Mouse (Mus musculus) CH12.LX (cell line): ENCODE data around the gene Lrp10. TPM values are rescaled to one million over a fixed set of nuclear protein-coding genes. Genes with fewer than 3 reads are reported as not detected.

Experiments used
- DNase-seq: peaks from one replicate; pipeline ENCODE4 v3.0.0-alpha.2; 2013; ENCODE audit errors: extremely low read depth
- H3K27ac ChIP-seq: 2 replicates; pipeline ENCODE4 v1.5.1; 2012; ENCODE audit warnings: low read depth, mild to moderate bottlenecking, control low read depth, moderate library complexity; ENCODE audit not compliant: insufficient read depth
- H3K27me3 ChIP-seq: replicated peaks from 2 replicates; pipeline ENCODE3; 2012; ENCODE audit warnings: inconsistent platforms
- H3K36me3 ChIP-seq, 2 experiments: replicated peaks in 1 of 2; 2 replicates each; pipeline versions ENCODE3 to v1.6.1; 2012; ENCODE audit warnings: inconsistent platforms in 1 of 2, low read length in 1 of 2, mild to moderate bottlenecking in 1 of 2, mixed read lengths in 1 of 2, moderate library complexity in 1 of 2; ENCODE audit not compliant: control insufficient read depth in 1 of 2, insufficient read depth in 1 of 2
- H3K4me1 ChIP-seq, 2 experiments: 2 replicates each; pipeline ENCODE4 v1.6.1; 2012; ENCODE audit warnings: inconsistent platforms in 1 of 2, moderate library complexity in 1 of 2; ENCODE audit not compliant: insufficient read depth in 2 of 2, control insufficient read depth in 1 of 2
- H3K4me2 ChIP-seq: 2 replicates; pipeline ENCODE4 v1.6.1; 2012; ENCODE audit warnings: low read depth, mild to moderate bottlenecking, control low read depth; ENCODE audit not compliant: poor library complexity, insufficient read depth, severe bottlenecking
- H3K4me3 ChIP-seq, 3 experiments: fragments of 150-350 bp in 1 of 3; sonication (generic) in 1 of 3; replicated peaks in 1 of 3; 2 replicates each; pipeline versions ENCODE3 to v1.5.1; 2011 to 2012; ENCODE audit warnings: low read depth in 2 of 3, low read length in 2 of 3, mild to moderate bottlenecking in 2 of 3, moderate library complexity in 2 of 3, control low read depth in 1 of 3, improper control_type of control experiment in 1 of 3, inconsistent platforms in 1 of 3, mixed read lengths in 1 of 3; ENCODE audit not compliant: poor library complexity in 1 of 3
- H3K79me2 ChIP-seq: replicated peaks from 2 replicates; pipeline ENCODE4 v1.6.1; 2012; ENCODE audit warnings: mild to moderate bottlenecking, moderate library complexity; ENCODE audit not compliant: control insufficient read depth, poor library complexity, insufficient read depth, severe bottlenecking; ENCODE audit errors: extremely low read depth
- H3K9ac ChIP-seq: 2 replicates; pipeline ENCODE4 v1.6.1; 2012; ENCODE audit warnings: low read depth, mild to moderate bottlenecking, control low read depth, moderate library complexity; ENCODE audit not compliant: insufficient read depth
- H3K9me3 ChIP-seq: replicated peaks from 2 replicates; pipeline ENCODE3; 2012; ENCODE audit warnings: low read length, inconsistent platforms, mixed read lengths
- CHD1 ChIP-seq: IDR thresholded peaks from 2 replicates; pipeline ENCODE4 v1.6.1; 2012; ENCODE audit warnings: low read depth, low read length, improper control_type of control experiment, inconsistent platforms
- ETS1 ChIP-seq: conservative IDR thresholded peaks from 2 replicates; pipeline ENCODE4 v1.6.1; 2012; ENCODE audit warnings: low read depth, mild to moderate bottlenecking, inconsistent platforms, low read length, improper control_type of control experiment, moderate library complexity
- GABPA ChIP-seq: IDR thresholded peaks from 2 replicates; pipeline ENCODE4 v1.6.1; 2012; ENCODE audit warnings: low read depth, low read length, improper control_type of control experiment, inconsistent platforms; ENCODE audit not compliant: insufficient replicate concordance
- IRF4 ChIP-seq: IDR thresholded peaks from 2 replicates; pipeline ENCODE4 v1.6.1; 2014; ENCODE audit warnings: low read depth, mild to moderate bottlenecking, inconsistent platforms, low read length, improper control_type of control experiment
- JUND ChIP-seq: conservative IDR thresholded peaks from 2 replicates; pipeline ENCODE4 v1.6.1; 2011; ENCODE audit warnings: low read depth, low read length, improper control_type of control experiment
- MAX ChIP-seq: IDR thresholded peaks from 2 replicates; pipeline ENCODE4 v1.6.1; 2011; ENCODE audit warnings: low read length, improper control_type of control experiment
- MAZ ChIP-seq: IDR thresholded peaks from 2 replicates; pipeline ENCODE4 v1.6.1; 2012; ENCODE audit warnings: low read depth, mild to moderate bottlenecking, inconsistent platforms, low read length, improper control_type of control experiment, moderate library complexity
- PAX5 ChIP-seq: IDR thresholded peaks from 2 replicates; pipeline ENCODE4 v1.6.1; 2012; ENCODE audit warnings: low read length, inconsistent platforms, mixed read lengths
- POLR2AphosphoS2 ChIP-seq: IDR thresholded peaks from 2 replicates; pipeline ENCODE4 v1.6.1; 2011; ENCODE audit warnings: low read depth, low read length, improper control_type of control experiment
- SIN3A ChIP-seq: IDR thresholded peaks from 2 replicates; pipeline ENCODE4 v1.6.1; 2012; ENCODE audit warnings: low read length, improper control_type of control experiment, inconsistent platforms
- SMC3 ChIP-seq: IDR thresholded peaks from 2 replicates; pipeline ENCODE4 v1.6.1; 2011; ENCODE audit warnings: low read depth, low read length, improper control_type of control experiment
- USF1 ChIP-seq: IDR thresholded peaks from 2 replicates; pipeline ENCODE4 v1.6.1; 2014; ENCODE audit warnings: low read depth, mild to moderate bottlenecking, inconsistent platforms, low read length, improper control_type of control experiment
- ZNF384 ChIP-seq: IDR thresholded peaks from 2 replicates; pipeline ENCODE4 v1.6.1; 2012; ENCODE audit warnings: low read depth, low read length, improper control_type of control experiment, inconsistent platforms
- dilution Hi-C: fragments of 300-500 bp; cut with MboI; formaldehyde crosslinking; loops from 2 replicates; pipeline ENCODE4 v1.14.3; 2020; ENCODE audit warnings: low sequenced_read_pairs; ENCODE audit not compliant: extremely low pct_unique_long_range_greater_than_20kb, extremely low pct_ligation_motif_present
- in situ Hi-C: fragments of 300-500 bp; cut with MboI; formaldehyde crosslinking; loops from 3 replicates; pipeline ENCODE4 v1.14.3; 2019; ENCODE audit warnings: low sequenced_read_pairs, low pct_ligation_motif_present, low pct_unique_long_range_greater_than_20kb, mixed read lengths
- polyA plus RNA-seq: library from polyadenylated mRNA; unstranded; fragments of >175 nt; gene quantifications from 2 replicates; pipeline ENCODE4 v1.2.1, GENCODE M21; 2012; ENCODE audit warnings: low read depth; ENCODE audit not compliant: insufficient read length
- total RNA-seq, 2 experiments: library from RNA; depleted of rRNA; stranded (reverse); fragments of 300-350 nt in 1 of 2; fragments of >200 nt in 1 of 2; gene quantifications; 2 replicates each; pipeline ENCODE4 v1.2.3; 2012 to 2014

The Lrp10 gene
- total and polyA plus RNA-seq, 3 experiments: 28.7 to 79.8 (median 60.0) TPM

- no peak overlapping the region for H3K9ac ChIP-seq
- no peaks in the 10 kb centered on the region for H3K27me3 ChIP-seq
- no peak for DNase-seq
- no peak overlapping the region for H3K4me3 ChIP-seq
- in situ Hi-C loops: no loop called here
- no peak overlapping the region for H3K27ac ChIP-seq
- no peak overlapping the region for H3K4me2 ChIP-seq
- no peaks in the 10 kb centered on the region for H3K79me2 ChIP-seq
- dilution Hi-C loops: no loop called here
- TF ChIP-seq ETS1 (no peak), ZNF384 (no peak), USF1 (no peak), SIN3A (no peak), POLR2AphosphoS2 (no peak), GABPA (no peak), IRF4 (no peak), SMC3 (no peak)
- TF ChIP-seq, all 38 proteins: peak for 0
- Histone ChIP-seq H3K9me3 (no peaks in the 10 kb centered on the region), H3K4me1 (peaks cover 3 to 17% of the 10 kb centered on the region in 2 experiments; a peak in 3 of 4 replicates), H3K36me3 (peaks cover 30 to 46% of the 10 kb centered on the region in 2 experiments)
Measured at GRCm38 (mm10) chr14:54472671-54473070, 8.7 kb downstream of the Lrp10 start.

DNA sequence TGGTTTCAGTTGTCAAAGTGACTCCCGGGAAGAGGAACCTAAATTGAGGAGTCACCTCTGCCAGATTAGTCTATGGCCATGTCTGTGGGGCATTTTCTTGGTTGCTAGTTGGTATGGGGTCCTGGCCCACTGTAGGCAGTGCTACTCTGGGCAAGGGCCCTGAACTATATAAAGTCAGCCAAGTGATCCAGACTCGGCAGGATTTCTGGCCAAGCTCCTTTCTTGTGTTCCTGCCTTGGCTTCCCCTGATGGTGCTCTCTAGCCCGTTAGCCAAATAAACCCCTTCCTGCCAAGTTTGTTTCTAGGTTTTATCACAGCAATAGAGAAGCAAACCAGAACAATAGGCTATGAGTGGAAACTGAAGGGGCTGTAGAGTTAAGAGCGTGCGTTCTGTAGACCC is 10.8 kb downstream of the Lrp10 start:
- H3K27me3 ChIP-seq: no peaks in the 10 kb centered on the region
- DNase-seq: no peak
- peaks cover 9 to 22% of the 10 kb centered on the region in 2 experiments; a peak in 3 of 4 replicates for H3K4me1 ChIP-seq
- dilution Hi-C loops (no loop called here), in situ Hi-C loops (no loop called here)
- no peak for TF ChIP-seq JUND
- no peak for TF ChIP-seq CHD1
- TF ChIP-seq MAZ: no peak
- no peak for TF ChIP-seq MAX
- TF ChIP-seq PAX5: no peak
- H3K27ac ChIP-seq: no peak overlapping the region
- H3K4me3 ChIP-seq: no peak overlapping the region
- peaks cover 9 to 26% of the 10 kb centered on the region in 2 experiments for H3K36me3 ChIP-seq
- H3K9ac ChIP-seq: no peak overlapping the region
- H3K9me3 ChIP-seq: no peaks in the 10 kb centered on the region
- no peaks in the 10 kb centered on the region for H3K79me2 ChIP-seq
- no peak overlapping the region for H3K4me2 ChIP-seq
